Mouse (Mus musculus): ENCODE measurements around the gene Serpina9. TPM values are rescaled to one million over a fixed set of nuclear protein-coding genes. Genes with fewer than 3 reads are reported as not detected.

Serpina9 gene
- total and polyA plus RNA-seq, 3 experiments: 0.06 TPM; not detected in 2

DNA sequence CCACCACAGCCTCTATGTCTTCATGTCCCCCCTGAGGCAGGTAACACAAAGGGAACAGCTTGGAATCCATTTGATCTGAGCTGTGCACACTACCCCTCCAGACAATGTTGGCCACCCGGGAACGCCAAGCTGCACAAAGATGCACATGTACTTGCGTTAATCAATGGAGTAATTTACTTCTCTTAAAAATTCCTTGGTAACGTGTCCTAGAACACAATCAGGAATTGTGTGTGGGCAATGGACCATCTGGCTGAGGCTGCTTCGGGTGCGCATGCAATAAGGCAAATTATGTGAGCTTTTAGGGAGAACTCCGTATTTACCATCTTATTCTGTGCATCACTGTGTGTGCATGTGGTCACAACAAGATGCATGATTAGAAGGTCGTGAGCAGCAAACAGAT lies 13.9 kb downstream of the Serpina9 start:
- H3K4me1 ChIP-seq (ENCODE audit: control insufficient read depth in 1 of 2, insufficient read depth in 2 of 2, low read length in 2 of 2): no peaks in the 10 kb centered on the region
- H3K9me3 ChIP-seq (replicated peaks; ENCODE audit: insufficient read depth, low read length): no peaks in the 10 kb centered on the region
- no peak for DNase-seq (ENCODE audit: low read depth, low spot score)
- H3K27me3 ChIP-seq (ENCODE audit: control insufficient read depth in 1 of 2, insufficient read depth in 2 of 2, low read length in 2 of 2): no peaks in the 10 kb centered on the region
- H3K36me3 ChIP-seq (ENCODE audit: control insufficient read depth in 1 of 2, insufficient read depth in 2 of 2, low read length in 2 of 2): no peaks in the 10 kb centered on the region
- no peaks in the 10 kb centered on the region for H3K79me2 ChIP-seq (ENCODE audit: control insufficient read depth, insufficient read depth, low read length, poor library complexity)
- TF ChIP-seq JUND (IDR thresholded peaks at IDR 0.05; ENCODE audit: low read depth, low read length): no peak
- TF ChIP-seq POLR2A (IDR thresholded peaks at IDR 0.05; ENCODE audit: control insufficient read depth in 1 of 2, insufficient read depth in 1 of 2, low read depth in 1 of 2, low read length in 2 of 2, poor library complexity in 1 of 2): no peak
- no peak for TF ChIP-seq SIN3A (IDR thresholded peaks at IDR 0.05; ENCODE audit: low read length)
- no peak for TF ChIP-seq RAD21 (IDR thresholded peaks at IDR 0.05; ENCODE audit: low read depth, low read length)
- no peak for TF ChIP-seq ZKSCAN1 (IDR thresholded peaks at IDR 0.05; ENCODE audit: low read depth, low read length)
- TF ChIP-seq MAX (IDR thresholded peaks at IDR 0.05; ENCODE audit: low read length): no peak
- no peak for TF ChIP-seq ZMIZ1 (IDR thresholded peaks at IDR 0.05; ENCODE audit: low read depth, low read length)
- TF ChIP-seq MXI1 (IDR thresholded peaks at IDR 0.05; ENCODE audit: low read depth, low read length): no peak
- TF ChIP-seq USF2 (IDR thresholded peaks at IDR 0.05; ENCODE audit: borderline replicate concordance in 1 of 2, insufficient read depth in 1 of 2, low read depth in 1 of 2, low read length in 2 of 2): no peak
- no peak for TF ChIP-seq UBTF (IDR thresholded peaks at IDR 0.05; ENCODE audit: borderline replicate concordance, insufficient read depth, low read depth, low read length)
- no peak for TF ChIP-seq TBP (IDR thresholded peaks at IDR 0.05; ENCODE audit: low read depth, low read length)
- TF ChIP-seq MEF2A (IDR thresholded peaks at IDR 0.05; ENCODE audit: extremely low read depth, insufficient replicate concordance, low read depth, low read length, poor library complexity, severe bottlenecking): no peak
- TF ChIP-seq SMC3 (IDR thresholded peaks at IDR 0.05; ENCODE audit: low read depth, low read length): no peak
- TF ChIP-seq NRF1 (IDR thresholded peaks at IDR 0.05; ENCODE audit: insufficient read depth, low read depth, low read length, poor library complexity, severe bottlenecking): no peak
- TF ChIP-seq ELF1 (IDR thresholded peaks at IDR 0.05; ENCODE audit: low read depth, low read length): no peak
- H3K9ac ChIP-seq (ENCODE audit: control insufficient read depth, low read depth, low read length, poor library complexity, severe bottlenecking): no peak overlapping the region
- no peak overlapping the region for H3K27ac ChIP-seq (ENCODE audit: control insufficient read depth, low read depth, low read length)
- no peak overlapping the region for H3K4me3 ChIP-seq (ENCODE audit: control insufficient read depth in 1 of 2, insufficient read depth in 1 of 2, low read depth in 2 of 2, low read length in 2 of 2)

DNA sequence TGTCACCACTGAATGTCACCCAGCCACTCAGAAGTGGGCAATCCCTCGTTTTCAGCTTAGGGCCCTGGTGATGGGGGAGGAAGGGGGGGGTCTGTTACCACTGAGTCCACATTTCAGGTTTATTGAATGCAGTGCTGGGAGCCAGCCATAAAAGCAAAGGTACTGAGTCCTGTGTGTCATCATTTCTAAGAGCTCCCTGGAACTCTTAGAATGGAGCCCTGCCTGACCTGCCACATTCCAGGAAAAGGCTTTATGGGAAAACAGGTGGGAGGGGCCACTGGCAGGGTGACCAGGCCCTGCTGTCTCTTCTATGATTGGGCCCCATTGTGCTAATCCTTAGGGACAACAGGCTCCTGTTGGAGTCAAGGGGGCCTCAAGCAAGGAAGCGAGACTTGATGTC lies 17.0 kb downstream of the Serpina9 start:
- no peak for DNase-seq (ENCODE audit: low read depth, low spot score)
- Histone ChIP-seq H3K79me2 (ENCODE audit: control insufficient read depth, insufficient read depth, low read length, poor library complexity) (no peaks in the 10 kb centered on the region), H3K9ac (ENCODE audit: control insufficient read depth, low read depth, low read length, poor library complexity, severe bottlenecking) (no peak overlapping the region), H3K27me3 (ENCODE audit: control insufficient read depth in 1 of 2, insufficient read depth in 2 of 2, low read length in 2 of 2) (no peaks in the 10 kb centered on the region), H3K4me1 (ENCODE audit: control insufficient read depth in 1 of 2, insufficient read depth in 2 of 2, low read length in 2 of 2) (no peaks in the 10 kb centered on the region), H3K27ac (ENCODE audit: control insufficient read depth, low read depth, low read length) (no peak overlapping the region), H3K4me3 (ENCODE audit: control insufficient read depth in 1 of 2, insufficient read depth in 1 of 2, low read depth in 2 of 2, low read length in 2 of 2) (no peak overlapping the region), H3K9me3 (replicated peaks; ENCODE audit: insufficient read depth, low read length) (no peaks in the 10 kb centered on the region), H3K36me3 (ENCODE audit: control insufficient read depth in 1 of 2, insufficient read depth in 2 of 2, low read length in 2 of 2) (no peaks in the 10 kb centered on the region)
- TF ChIP-seq HCFC1 (IDR thresholded peaks at IDR 0.05; ENCODE audit: low read depth, low read length) (no peak), MAZ (IDR thresholded peaks at IDR 0.05; ENCODE audit: low read depth, low read length) (no peak)
